Mouse (Mus musculus) cerebral cortex, adult 2 months (tissue): ENCODE results near the gene Sema3b.

ENCODE experiments used
- WGBS: fragments of 180-500 bp; shearing (Covaris S2); methylation state at CpG from one replicate; pipeline ENCODE4 v1.1.7; 2018; 5-methylcytosine and 5-hydroxymethylcytosine counted together

The Sema3b gene

GRCm38 (mm10) chr9:107587833-107588639 lies 21.0 kb downstream of the Sema3b start:
- 4% methylated on average over 33 of the region's 33 CpGs for WGBS

- WGBS, result 11% methylated on average over 46 of the region's 46 CpGs
Observed at GRCm38 (mm10) chr9:107586974-107587832, 21.8 kb downstream of the Sema3b start, which contains the start of gene Ifrd2. Gene Ifrd2 (plus strand): TSS chr9:107587642.

GRCm38 (mm10) chr9:107586504-107586903 lies 22.5 kb downstream of the Sema3b start:
- WGBS, result 90% methylated on average over 5 of the region's 5 CpGs

- WGBS, result 92% methylated on average over 14 of the region's 14 CpGs
Observed at GRCm38 (mm10) chr9:107583174-107583573, 25.9 kb downstream of the Sema3b start.

GRCm38 (mm10) chr9:107582509-107583062 lies 26.4 kb downstream of the Sema3b start:
- 87% methylated on average over 7 of the region's 7 CpGs for WGBS

GRCm38 (mm10) chr9:107581584-107581983 lies 27.4 kb downstream of the Sema3b start:
- 75% methylated on average over 4 of the region's 4 CpGs for WGBS

- WGBS, result under 1% methylated on average over 32 of the region's 32 CpGs
Observed at GRCm38 (mm10) chr9:107580501-107581317, 28.3 kb downstream of the Sema3b start, which contains the start of gene Hyal3. Gene Hyal3 (plus strand): TSS chr9:107580818.

- WGBS, result 91% methylated on average over 14 of the region's 14 CpGs
Observed at GRCm38 (mm10) chr9:107579023-107579900, 29.8 kb downstream of the Sema3b start.

- 73% methylated on average over 3 of the region's 3 CpGs for WGBS
Observed at GRCm38 (mm10) chr9:107578587-107578986, 30.4 kb downstream of the Sema3b start, which contains the start of gene Naa80. Gene Naa80 (plus strand): TSS chr9:107578887.

GRCm38 (mm10) chr9:107577871-107578270 lies 31.2 kb downstream of the Sema3b start:
- WGBS, result 84% methylated on average over 10 of the region's 10 CpGs

- 36% methylated on average over 16 of the region's 16 CpGs for WGBS
Observed at GRCm38 (mm10) chr9:107576357-107577107, 32.5 kb downstream of the Sema3b start, which contains the start of gene Hyal1. Gene Hyal1 (plus strand): TSS chr9:107576927.

GRCm38 (mm10) chr9:107575579-107576356 lies 33.3 kb downstream of the Sema3b start:
- 83% methylated on average over 14 of the region's 14 CpGs for WGBS

- WGBS, result 82% methylated on average over 6 of the region's 6 CpGs
Observed at GRCm38 (mm10) chr9:107573774-107574173, 35.3 kb downstream of the Sema3b start.

- WGBS, result 98% methylated on average over 2 of the region's 2 CpGs
Observed at GRCm38 (mm10) chr9:107572327-107572662, 36.7 kb downstream of the Sema3b start.

GRCm38 (mm10) chr9:107571534-107572326 lies 37.3 kb downstream of the Sema3b start:
- WGBS, result 91% methylated on average over 22 of the region's 22 CpGs

GRCm38 (mm10) chr9:107570845-107571244 lies 38.2 kb downstream of the Sema3b start:
- WGBS, result 94% methylated on average over 21 of the region's 21 CpGs

GRCm38 (mm10) chr9:107570016-107570415 lies 39.0 kb downstream of the Sema3b start:
- WGBS, result 50% methylated on average over 13 of the region's 13 CpGs

GRCm38 (mm10) chr9:107569270-107569669 lies 39.8 kb downstream of the Sema3b start:
- 1% methylated on average over 23 of the region's 23 CpGs for WGBS
